Mouse (Mus musculus) G1E (cell line): Measurements from ENCODE around the gene Cdk5r2.

Experiments used
- CTCF ChIP-seq: IDR thresholded peaks from 2 replicates; pipeline ENCODE4 v1.5.1; 2012; ENCODE audit warnings: low read depth, low read length, inconsistent platforms, mixed read lengths
- GATA1 ChIP-seq: IDR thresholded peaks from 2 replicates; pipeline ENCODE4 v1.6.1; 2012; ENCODE audit warnings: borderline replicate concordance, low read length, inconsistent platforms, mixed read lengths
- GATA2 ChIP-seq: IDR thresholded peaks from 2 replicates; pipeline ENCODE4 v1.6.1; 2012; ENCODE audit warnings: low read depth, low read length, inconsistent platforms, borderline replicate concordance
- POLR2AphosphoS5 ChIP-seq: IDR thresholded peaks from 2 replicates; pipeline ENCODE4 v1.6.1; 2012; ENCODE audit warnings: low read depth, low read length, inconsistent platforms; ENCODE audit not compliant: insufficient replicate concordance
- TAL1 ChIP-seq: conservative IDR thresholded peaks from 2 replicates; pipeline ENCODE4 v1.6.1; 2012; ENCODE audit warnings: low read depth, low read length, inconsistent platforms, mixed read lengths

- TF ChIP-seq TAL1, result no peak
- no peak for TF ChIP-seq CTCF
- no peak for TF ChIP-seq GATA2
- TF ChIP-seq GATA1, result no peak
- no peak for TF ChIP-seq POLR2AphosphoS5
These were observed 2.1 kb downstream of the Cdk5r2 start for GRCm38 (mm10) chr1:74856791-74857190.
